Mouse (Mus musculus) spleen, adult 18-20 months (tissue): ENCODE data around the gene Prkca.
"Not testable (repeated sequence)": the region's sequence is repeated elsewhere in the genome, so short reads cannot be mapped to it uniquely, and the experiment has no call there.

Experiments
- DNase-seq, 2 experiments: peaks; one replicate each; pipeline ENCODE4 v3.0.0; 2022; ENCODE audit warnings: mixed read lengths in 2 of 2

Prkca gene

DNA sequence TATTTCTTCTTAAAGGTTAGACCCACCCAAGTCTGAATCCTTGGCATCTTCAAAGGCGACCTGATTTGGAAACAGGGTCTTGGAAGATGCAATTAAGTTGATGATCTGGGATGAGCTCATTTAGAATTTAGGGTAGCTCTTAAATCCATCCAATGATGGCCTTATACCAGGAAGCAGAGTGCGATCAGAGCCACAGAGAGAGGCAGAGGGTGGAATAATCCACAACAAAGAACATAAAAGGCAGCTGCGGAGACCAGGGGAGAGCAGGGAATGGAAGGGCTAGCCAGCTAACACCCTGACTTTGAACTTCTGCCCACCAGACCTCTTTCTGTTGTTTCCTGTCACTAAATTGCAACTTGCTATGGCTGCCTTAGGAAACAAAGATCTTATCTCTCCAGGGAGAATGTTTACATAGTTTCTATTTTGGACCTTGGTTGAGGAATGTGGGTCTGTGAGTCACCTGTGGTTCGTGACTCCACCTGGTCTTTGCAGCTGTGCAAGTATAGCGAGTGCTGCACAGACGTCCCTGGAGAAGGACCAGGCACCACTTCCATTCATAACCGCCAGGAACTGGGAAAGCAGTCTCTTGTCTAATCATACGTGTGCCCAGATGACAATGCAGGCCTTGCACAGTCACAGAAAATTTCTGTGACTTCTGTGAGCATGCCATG, 242.3 kb downstream of the Prkca start:
- DNase-seq, result no peak

DNA sequence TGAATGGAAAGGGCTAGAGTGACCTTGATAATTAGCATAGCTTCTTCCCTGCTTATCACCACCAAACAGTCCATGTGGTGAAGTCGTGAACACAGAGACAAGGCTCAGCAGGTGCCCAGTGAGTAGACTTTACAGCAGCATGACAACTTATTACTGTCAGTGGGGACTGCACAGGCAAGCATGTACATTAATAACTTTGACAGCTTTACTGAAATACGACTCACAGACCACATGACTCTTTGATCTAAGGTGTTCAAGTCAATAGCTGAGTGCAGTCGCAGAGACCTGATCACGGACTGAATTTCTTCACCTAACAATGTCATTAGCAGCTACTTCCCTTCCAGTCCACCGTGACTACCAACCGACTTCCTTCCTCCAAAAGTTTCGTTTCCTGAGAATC, 245.4 kb downstream of the Prkca start:
- no peak for DNase-seq

DNA sequence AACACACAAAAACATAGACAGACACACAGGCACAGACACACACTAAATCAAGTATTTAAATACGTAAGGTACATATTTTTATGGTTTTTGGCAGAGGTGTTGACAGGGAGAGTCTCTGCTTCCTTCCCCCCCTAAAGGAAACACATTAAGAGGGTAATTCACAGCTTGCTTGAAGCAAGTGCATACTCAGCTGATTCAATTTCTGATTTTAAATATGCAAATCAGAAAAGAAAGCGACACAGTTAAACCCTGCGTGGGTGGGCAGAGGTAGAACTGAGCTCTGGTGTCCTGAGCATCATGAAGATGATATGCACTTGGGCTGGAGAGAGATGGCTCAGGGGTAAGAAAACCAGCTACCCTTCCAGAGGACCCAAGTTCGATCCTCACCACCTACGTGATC, 248.9 kb downstream of the Prkca start:
- no peak for DNase-seq

DNA sequence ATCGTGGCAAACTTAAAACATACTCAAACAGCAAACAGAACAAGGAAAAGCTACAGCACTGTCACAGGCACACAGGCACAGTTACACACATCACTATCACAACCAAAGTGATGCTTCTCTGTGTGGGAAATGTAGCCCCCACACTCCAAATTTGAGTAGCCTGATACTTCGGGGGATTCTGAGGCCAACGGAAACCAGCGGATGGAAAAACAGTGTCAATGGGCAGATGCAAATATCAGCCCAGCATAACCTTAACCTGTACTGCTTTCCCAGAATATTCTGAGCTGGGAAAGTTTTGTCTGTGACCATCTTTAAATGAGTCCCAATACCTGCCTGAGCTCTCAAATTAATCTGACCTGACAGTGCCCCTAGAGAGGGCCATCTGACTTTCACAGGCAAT, 250.5 kb downstream of the Prkca start:
- no peak for DNase-seq

DNA sequence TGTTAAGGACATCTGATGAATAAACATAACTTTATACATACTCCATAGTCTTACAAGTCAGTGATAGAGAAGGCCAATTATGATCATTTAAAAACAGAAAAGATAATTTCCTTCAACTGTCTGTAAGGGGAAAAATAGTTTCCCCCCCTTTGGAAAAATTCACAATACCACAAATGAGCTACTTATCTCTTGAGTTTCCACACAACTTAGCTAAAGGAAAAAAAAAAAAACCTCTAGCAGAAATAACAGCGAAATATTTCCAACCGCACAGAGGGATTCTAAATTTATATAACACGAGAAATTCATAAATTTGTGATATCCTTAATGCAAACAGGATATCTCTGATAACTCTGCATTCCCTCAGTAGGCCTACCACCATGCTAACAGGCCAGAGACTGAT, 252.5 kb downstream of the Prkca start:
- no peak for DNase-seq

DNA sequence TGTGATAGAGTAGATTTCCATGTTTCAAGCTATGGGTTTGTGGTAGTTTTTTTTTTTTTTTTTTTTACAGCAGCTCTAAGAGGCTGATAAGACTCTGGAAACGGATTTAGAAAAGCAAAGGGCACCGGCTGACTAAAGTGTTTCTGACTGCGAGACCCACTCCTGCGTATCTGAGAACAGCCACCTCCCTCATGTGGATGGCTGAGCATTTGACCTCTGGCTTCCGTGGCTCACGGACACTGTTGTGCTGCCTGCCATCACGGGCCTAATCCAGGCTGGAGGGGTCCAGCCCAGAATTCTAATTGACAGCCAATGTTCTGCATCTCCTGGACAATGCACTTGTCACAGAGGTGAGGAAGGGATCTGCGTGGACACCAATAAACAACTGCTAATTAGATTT, 253.0 kb downstream of the Prkca start:
- no peak for DNase-seq

DNA sequence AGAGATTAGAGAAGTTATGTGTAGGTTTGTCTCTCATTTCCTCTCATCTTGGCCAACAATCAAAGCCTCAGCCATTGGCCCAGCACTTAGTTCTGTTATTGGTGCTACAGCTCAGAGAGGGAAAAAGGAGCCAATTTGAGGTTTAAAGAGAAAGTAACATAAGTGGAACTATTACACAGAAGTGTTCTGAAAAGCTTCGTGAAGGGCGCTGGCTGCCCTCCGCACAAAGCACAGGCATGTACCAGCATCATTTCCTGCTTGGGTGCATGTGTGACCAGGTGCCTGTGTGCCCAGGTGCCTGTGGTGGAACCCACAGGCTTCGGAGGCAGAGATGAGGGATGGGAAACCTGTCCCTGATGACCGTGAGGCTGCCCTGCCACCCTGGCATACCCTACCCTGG, 255.7 kb downstream of the Prkca start:
- no peak for DNase-seq

DNA sequence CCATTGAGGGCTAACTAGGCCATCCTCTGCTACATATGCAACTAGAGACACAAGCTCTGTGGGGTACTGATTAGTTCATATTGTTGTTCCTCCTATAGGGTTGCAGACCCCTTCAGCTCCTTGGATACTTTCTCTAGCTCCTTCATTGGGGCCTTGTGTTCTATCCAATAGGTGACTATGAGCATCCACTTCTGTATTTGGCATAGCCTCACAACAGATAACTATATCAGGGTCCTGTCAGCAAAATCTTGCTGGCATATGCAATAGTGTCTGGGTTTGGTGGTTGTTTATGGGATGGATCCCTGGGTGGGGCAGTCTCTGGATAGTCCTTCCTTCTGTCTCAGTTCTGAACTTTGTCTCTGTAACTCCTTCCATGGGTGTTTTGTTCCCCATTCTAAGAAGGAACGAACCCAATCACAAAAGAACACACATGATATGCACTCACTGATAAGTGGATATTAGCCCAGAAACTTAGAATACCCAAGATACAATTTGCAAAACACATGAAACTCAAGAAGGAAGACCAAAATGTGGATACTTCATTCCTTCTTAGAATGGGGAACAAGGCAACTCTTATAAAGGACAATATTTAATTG, 256.5 kb downstream of the Prkca start:
- DNase-seq, result not testable (repeated sequence)

DNA sequence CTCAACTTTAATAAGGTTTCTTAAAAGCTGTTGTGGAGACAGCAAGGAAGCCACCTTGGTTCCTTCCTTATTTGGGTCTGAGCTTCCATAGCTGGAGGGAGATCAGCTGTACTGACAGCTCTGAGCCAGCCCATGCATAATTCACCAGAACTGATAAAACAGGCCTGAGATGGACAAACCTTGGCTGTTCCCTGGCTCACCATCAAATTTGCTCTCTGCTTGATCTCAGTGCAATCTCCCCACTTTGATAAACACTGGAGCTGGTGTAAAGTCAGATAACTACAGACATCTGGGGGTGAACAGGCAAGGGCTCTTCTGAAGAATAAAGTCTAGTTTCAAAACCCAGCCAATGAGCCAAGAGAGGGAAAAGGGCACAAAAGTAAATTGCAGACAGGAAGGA, 261.1 kb downstream of the Prkca start:
- DNase-seq, result no peak

DNA sequence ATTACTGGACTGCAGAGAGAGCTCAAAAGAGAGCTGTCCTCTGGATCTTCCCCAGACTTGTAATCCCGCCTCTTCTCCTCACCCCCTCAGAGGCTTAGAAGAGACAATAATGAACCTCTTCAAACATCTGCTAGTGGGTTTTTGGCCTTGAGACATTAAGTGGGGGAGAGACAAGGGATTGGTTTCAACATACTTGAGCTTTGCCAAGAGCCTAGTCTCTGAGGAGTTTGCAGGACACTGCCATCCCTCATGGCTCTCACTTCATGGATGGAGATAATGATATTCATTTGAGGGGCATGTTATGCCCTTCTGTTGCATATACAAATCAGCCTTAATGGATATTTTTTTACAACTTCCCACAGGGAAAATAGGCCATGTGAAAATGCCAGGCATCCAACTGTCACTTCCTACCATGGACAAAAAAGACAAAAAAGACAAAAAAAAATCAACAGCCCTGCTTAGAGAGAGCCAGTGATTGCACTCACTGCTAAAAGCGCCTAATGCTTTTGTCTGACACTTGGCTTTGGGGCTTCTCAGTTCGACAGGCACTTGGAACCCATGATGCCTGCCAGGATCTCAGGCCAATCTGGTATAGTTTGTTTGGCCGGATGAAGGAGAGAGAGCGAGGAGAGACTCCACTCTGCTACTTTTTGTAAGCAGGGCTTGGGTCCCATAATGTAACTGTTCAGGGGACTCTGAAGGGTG, 263.6 kb downstream of the Prkca start:
- no peak for DNase-seq

DNA sequence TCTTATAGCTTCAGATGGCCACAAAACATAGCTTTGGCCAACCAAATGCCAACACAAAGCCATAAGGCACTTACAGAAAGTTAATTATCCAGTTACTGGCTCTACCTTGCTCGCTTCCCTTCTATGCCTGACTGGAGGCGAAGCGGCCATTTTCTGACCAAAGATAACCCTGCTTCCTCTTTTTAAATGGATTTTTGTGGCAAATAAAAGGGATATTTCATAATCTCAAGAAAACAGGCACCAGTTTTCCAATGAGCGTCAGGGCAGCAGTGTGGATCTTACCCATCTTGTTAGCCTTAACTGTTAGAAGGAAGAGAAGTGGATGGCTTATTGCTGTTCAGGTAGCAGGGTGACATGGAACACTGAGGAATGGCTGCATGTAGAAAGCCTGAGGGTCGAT, 264.3 kb downstream of the Prkca start:
- no peak for DNase-seq

DNA sequence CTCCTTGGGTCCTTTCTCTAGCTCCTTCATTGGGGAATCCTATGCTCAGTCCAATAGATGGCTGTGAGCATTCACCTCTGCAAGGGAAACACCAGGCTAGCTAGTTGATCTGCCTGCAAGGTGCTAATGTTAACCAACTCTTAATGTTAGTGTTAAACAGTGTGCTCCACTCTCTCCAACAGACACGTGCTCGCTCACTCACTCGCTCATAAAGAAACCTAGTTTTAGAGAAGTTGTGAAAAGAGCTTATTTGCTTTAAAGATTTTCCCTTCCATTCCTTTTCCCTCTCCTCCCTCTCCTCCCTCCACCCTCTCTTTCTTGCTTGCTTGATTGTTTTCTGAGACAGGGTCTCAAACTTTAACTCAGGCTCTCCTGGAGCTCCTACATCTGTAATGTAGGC, 266.2 kb downstream of the Prkca start:
- no peak for DNase-seq

DNA sequence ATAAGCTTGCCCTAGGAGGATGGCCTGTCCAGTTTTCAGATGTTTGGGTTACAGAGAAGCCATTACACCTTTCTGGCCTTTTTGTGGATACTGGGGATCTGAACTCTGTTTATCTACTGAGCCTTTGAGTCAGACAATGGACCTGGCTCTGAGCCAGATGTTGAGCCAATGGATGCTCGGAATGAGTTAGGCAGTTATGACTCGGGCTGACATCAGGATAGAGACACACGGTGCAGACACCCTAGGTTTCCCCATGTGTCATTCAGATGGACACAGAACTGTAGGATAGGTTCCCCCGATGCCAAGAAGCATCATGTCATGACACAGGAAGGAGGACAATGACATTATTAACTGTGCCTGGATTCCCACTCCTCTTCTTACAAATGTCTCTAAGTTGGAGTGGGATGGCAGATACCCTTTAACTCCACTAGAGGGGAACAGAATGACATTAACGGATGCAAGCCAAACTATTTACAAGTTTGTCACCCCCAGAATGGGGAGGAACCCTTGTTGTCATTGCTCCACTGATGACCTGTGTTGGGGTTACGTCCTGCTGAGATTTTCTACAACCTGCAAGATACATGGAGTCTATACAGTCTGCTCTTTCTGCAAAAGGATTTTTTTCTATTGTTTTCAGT, 271.0 kb downstream of the Prkca start:
- DNase-seq, result no peak

DNA sequence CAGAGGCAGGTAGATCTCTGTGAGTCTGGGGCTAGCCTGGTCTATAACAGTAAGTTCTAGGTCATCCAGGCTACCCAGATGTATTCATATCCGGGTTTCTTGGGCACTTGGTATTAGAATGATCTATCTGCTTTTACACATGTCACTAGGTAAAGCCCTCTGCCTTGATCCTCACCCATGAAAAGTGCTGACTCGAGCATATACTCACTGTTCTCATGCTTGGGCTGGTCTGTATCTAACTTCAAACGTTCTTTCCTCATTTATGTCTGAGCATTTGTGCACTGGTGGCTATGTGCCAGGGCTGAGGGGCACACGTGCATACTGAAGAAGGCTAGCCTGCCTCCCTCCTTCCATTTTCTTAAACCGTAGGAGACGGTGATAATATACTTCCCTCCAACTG, 272.5 kb downstream of the Prkca start:
- DNase-seq, result no peak

DNA sequence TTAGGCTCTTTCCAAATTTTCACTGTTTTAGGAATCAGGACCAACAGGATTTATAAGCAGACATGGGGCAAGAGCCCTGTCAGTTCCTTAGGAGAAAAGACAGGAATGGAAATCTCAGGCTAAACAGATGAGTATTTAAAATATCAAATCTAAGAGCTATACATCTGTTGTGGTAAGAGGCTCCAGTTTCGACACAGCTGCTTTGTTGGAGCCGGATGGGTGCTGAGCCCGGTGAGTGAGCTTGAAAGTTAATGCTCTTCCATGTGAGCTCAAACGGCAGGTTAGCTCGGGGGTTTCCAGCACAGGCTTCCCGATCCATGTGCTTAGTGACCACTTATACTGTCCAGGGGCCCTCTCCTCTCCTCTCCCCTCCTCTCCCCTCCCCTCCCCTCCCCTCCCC, 273.7 kb downstream of the Prkca start:
- DNase-seq, result no peak

DNA sequence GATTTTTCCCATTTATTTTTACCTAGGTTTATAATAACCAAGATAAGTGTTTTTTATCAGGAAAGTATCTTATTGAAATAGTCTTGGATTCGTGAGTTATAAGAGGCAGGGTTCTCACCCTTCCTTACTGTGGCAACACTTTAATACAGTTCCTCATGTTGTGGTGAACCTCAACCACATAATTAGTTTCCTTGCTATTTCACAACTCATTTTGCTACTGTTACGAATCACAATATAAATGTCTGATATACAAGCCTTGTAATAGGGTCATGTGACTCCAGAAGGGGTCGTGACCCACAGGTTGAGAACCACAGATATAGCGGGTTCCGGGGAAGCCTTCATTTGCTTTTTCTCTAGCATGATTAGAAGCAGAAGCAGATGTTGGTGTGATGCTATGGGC, 275.3 kb downstream of the Prkca start:
- no peak for DNase-seq

DNA sequence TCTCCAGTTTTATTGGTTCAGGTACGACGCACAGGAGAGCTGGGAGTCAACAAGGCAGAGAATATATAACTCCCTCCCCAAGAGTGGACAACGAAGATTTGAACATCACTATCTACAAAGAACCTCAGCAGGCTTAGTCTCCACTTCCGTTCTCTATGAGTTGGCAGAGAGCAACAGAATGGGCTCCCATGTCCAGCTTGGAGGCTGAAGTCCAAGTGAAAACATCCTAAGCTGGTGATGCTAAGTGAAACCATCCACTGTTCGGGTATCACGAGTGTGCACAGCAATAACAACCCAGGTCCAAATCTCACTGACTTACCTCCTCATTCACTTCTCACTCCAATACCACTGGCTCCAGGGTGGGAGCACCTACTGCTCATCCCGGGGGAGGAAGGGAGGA, 276.6 kb downstream of the Prkca start:
- no peak for DNase-seq

DNA sequence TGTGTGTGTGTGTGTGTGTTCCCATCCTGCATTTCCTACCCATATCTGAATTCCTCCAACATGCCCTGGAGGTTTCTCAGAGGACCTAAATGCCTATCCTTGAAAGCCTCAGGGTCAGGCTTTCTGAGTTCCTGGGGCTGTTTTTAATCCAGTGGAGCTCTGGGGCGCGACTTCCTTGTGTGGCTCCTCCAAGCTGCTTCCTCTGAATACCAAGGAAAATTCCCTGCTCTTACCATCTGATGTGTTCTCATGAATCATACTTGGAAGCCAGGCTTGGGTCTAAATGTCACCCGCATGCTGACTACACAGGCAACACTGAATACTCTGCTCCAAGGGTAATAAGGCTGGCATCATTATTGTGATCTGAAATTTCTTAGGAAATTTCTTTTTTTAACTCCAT, 279.3 kb downstream of the Prkca start:
- DNase-seq, result no peak

DNA sequence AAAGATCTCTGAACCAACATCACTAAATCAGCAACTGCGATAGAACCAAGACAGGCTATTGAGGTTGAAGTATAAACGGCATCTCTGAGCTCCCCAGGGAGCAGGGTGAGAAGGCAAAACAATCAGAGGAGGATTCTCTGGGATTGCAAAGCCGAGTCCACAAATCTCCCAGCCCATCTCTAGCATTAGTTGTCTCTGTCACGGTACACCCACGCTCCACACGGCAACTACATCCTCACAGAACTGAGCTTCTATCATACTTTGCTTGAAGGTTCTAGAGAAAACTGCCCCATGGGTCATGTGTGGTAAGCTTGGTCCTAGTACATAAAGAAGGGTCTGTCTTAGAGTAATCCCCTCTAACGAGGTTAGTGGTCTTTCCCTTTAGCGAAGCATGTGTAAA, 280.6 kb downstream of the Prkca start:
- no peak for DNase-seq

DNA sequence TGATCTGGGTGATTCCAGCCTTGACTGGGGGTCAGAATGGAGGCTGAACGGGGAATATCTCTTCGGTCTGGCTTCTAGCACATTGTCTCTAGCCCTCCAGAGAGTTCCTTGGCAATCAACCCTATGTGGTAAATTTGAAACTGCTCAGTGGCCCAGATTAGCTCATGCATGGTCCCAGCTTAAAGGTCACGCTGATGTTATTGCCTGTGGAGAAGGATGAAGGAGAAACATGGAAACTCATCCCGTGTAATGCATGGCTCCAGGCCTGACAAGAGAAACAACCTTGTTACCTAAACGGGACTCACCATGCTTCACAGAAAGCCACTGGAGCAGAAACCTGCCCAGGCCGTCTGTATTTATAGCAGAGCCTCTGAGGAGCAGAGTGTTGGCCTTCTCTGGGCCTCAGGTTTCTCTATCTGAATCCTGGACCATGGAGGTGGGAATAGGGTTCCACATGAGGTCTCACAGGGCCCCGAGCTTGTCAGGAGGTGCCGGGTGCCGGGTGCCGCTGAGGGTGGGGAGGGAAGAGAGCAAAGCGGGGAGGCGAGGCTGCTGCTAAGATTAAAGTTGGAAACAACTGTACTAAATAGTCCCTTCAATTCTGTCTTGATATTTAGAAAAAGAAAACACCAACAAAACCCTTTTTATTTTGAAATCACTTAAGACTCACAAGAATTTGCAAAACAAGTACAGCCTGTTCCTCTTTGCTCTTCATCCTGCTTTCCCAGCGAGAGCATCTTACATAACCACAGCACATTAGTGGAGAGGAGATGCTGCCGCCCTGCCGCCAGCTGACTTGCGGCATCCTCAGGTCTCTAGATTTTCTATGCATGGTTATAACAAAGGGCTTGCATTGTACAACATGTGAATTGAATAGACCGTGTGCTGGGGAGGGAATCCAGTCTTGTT, 281.9 kb downstream of the Prkca start:
- no peak for DNase-seq

DNA sequence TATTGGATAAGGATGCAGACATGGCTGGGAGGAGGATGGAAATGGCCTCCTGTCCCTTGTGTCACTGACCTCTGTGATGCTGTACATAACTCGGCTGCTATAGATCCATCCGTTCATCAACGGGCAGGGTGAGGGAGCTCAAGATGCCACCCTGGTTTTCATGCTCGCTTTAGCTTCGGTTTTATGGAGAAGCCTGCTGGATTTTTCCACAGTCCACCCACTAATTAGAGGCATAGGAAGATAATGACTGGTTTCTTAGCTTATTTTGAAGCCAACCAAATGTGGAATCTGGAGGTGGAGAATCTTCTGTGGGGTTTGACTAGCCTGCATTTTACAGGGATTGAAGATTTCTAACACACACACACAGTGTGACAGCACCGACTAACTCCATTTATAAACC, 286.6 kb downstream of the Prkca start:
- DNase-seq, result no peak

DNA sequence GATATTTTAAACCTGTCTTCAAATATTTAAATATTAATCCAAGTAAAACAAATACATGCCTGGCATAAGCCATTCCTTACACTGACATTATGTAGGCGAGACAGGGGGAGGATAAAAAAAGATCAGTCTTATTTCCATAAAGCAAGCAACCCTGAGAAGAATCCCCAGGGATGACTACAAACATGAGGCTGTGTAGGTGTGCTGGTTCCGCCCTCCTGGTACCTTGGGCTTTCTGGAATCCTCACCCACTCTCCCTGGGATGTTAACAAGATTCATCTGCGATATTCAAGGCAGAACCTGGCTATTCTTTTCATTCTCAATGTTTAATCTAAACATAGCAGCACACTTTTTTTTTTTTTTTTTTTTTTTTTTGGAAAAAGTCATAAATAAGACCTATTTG, 289.1 kb downstream of the Prkca start:
- no peak for DNase-seq

DNA sequence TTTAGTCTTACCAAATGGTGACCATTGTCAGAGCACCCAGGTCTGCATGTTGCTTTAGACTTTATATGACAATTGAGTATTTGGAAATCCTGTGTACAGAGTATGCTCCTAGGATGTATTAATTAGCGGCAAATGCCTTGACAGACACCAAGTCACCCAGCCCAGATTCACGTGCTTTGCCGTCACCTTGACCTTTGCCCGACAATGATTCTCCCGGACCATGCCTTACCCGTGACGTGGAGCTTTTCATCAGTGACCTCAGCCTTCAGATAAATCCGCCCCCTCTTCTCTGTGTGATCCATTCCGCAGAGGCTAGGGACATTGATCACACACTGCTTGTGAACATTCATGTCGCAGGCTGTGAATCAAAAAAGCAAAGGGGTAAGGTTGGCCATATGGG, 290.0 kb downstream of the Prkca start:
- no peak for DNase-seq
